Mouse (Mus musculus) gastrocnemius, postnatal 25 days (tissue): Measurements from ENCODE around the gene Gpatch2l. TPM values are rescaled to one million over a fixed set of nuclear protein-coding genes. Genes with fewer than 3 reads are reported as not detected.

Experiments used
- DNase-seq: peaks from one replicate; pipeline ENCODE4 v3.0.0; 2022
- total RNA-seq, 2 experiments: library from RNA; stranded (reverse); gene quantifications; 1 replicate in 1 of 2; 2 replicates in 1 of 2; pipeline ENCODE4 v1.2.3; 2021

Gene Gpatch2l
- total RNA-seq, 2 experiments from 2014 or later, result 10.7 to 10.8 TPM

DNA sequence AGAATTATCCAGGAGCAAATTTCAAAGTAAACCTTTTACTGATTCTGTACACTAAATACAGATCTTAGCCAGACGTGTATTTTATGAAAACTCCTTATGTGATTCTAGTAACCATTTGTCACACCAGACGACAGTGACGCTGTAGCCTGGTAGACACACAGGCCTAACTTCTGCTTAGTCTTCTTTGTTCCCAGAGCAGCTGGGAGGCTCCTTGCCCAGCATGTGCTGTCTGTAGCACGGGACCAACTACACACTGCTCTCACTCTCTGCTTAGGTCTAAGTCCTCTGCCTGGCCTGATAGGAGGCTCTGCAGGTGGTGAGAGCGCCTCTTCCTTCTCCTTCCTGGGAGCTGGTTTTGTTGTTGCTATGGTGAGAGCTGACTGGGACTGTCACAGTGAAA is 35.2 kb downstream of the Gpatch2l start:
- DNase-seq, result no peak

DNA sequence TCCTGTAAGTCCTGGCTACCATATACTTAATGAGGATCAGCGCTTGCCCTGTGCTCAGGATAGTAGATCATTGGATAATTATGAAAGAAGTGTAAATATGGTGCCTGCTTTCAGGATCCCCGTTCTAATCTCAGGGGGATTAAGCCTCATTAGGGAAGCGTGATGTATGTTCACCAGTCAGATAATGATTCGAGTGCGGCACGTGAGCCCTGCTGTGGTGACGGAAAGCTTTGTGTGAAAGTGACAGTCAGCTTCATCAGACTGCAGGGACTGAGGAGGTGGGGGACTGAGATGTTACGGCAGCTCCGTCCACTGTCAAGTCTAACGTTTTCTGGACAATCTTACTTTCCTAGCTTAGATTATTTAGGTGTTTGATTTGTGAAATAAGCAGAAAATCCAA is 38.3 kb downstream of the Gpatch2l start:
- DNase-seq, result no peak

DNA sequence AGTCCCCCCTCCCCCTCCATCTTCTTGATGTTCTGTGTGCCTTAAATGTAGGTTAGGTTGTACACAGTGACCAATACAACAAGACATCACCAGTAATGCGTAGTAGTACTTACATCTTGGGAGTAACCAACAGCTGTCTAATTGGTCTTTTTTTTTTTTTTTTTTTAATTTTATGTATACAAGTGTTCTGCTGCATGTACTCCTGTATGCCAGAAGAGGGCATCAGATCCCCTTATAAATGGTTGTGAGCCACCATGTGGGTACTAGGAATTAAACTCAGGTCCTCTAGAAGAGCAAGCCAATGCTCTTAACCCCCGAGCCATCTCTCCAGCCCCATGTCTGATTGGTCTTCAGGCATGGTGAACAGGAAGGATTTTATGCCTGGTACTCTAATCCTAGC is 44.0 kb downstream of the Gpatch2l start:
- DNase-seq, result no peak

GRCm38 (mm10) chr12:86297450-86297849 is 55.8 kb downstream of the Gpatch2l start:
- DNase-seq, result no peak

GRCm38 (mm10) chr12:86302973-86303372 is 61.3 kb downstream of the Gpatch2l start:
- no peak for DNase-seq

DNA sequence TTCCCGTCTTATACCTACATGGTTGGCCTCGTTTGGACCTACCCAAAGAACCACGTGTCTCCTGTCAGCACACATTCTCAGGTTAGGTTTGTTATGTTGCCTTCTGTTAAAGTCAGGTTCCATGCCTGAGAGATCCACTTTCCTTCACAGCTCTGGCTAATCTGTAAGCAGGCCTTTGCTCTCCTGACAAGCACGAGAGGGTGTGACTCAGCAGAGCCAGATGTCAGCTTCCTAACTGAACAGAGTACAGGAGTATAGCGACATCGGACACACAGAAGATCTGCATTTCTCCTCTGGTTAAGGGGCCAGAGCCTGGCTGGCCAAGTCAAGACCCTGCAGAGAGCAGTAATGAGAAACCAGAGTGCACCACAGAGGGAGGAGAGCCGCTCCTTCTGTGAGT is 63.4 kb downstream of the Gpatch2l start:
- no peak for DNase-seq

DNA sequence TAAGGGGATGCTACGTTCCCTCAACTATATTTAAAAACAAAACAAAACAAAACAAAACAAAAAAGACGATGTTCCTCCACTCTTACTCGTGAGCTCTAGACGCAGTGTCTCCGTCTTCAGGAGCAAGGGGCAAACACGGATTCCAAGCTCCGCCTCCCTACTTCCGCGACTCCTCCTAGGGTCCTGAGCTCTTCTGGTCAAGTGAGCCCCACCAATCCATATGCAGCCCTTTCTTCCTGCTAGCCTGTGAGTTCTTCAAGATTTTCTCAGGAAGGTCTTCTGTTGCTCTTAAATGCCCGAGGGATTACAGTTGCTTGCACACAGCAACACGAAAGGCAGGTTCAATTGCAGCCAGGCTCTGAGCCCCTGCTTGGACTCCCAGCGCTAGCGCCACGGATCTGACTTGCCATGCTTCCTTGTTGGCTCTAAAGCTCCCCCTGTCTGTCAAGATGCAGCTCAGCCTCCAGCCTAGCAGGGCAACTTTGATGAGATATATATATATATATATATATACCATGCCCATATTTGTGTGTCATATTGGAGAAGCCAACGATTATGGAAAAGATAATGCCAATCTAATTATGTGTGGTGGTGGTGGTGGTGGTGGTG is 64.1 kb downstream of the Gpatch2l start:
- DNase-seq, result no peak

GRCm38 (mm10) chr12:86309474-86309873 is 67.8 kb downstream of the Gpatch2l start:
- DNase-seq, result no peak

DNA sequence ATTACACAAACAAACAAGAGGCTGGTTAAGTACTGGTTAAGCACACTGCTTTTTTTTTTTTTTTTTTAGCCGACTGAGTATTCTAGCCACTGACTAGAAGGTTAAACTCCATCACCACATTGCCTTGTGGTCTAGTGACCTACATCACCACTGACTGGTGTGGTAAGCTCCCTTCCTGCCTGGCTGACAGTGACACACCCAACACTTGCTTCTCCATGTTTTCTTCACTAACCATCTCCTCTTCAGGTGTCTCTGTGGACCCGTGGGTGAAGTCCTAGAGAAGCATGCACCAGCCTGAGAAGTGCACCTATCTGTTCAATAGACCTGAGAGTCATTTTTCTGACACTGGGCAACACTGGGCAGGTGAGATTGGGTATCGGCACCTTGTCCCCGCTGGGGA is 68.2 kb downstream of the Gpatch2l start:
- no peak for DNase-seq

DNA sequence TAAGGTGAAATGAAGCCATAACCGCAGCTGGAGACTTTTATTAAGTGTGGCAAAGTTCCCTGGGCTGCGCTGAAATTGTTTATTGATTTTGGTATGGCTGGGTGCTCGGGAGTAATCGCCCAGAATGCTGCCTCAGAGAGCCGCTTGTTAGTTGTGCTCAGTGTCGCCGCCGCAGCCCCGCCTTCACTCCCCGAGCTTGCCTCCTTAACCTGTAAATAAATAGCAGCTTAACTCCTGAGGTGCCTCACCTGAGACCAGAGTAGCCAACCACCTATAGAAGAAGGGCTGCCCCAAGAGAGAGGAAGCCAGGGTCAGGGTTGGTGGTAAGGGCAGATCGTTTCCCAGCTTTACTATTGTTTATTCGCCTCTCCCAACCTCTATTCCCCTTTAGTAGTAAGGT is 79.0 kb downstream of the Gpatch2l start:
- DNase-seq, result no peak

DNA sequence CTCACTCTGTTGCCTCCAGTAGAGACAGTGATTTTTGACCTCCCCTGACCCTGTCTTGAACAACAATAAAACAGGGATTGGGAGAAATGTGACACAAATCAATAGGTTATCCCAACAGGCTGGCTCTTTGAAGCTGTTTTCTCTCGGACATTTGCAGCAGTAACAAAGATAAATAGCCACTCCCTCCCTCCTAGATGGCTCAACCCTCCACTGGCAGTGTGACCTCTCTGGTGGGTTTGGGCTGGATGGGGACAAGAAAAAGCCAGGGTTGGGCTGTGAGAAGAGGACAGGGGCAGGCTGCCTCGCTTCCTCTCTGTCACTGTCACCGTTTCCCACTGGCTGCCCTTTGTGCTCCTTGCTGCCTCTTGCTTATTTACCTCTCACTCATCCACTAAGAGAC is 82.6 kb downstream of the Gpatch2l start:
- no peak for DNase-seq

- DNase-seq, result no peak
Measured at GRCm38 (mm10) chr12:86329813-86330212, 88.2 kb downstream of the Gpatch2l start.

DNA sequence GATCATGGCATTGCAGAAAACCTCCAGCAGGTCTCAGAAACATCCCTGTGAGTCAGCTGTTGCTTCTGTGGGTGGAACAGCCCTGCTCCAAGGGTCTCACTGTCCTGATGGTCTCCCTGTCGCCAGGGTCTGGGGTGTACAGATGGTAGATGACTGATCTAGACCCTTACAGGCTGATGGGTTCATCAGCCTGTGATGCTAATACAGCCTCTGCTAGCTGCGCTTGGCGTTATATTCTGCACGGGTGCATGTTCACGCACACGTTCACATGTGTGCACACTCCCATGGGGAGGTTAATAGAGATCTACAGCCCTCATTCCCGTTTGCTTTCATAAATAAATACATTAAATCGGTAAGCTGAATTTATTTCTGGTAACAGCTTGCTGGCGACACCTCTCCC is 89.0 kb downstream of the Gpatch2l start:
- DNase-seq, result no peak

DNA sequence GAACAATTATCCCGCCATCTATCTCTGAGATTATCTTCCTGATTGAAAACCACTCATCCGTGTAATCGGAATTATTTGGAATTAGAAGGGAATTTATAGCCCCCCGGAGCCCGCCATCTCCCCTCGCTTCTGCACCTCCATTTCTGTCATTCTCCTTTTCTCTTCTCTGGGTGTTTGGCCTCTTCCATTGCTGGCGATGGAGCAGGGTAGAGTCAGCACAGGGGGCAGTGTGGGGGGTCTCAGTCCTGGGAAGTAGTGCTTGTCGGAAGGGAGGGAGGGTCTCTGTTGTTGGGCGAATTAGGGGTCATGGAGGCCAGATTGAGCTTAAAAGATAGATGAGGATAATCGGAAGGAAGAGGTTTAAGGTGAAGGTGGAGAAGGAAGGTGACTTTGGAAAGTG is 89.6 kb downstream of the Gpatch2l start:
- DNase-seq, result no peak

GRCm38 (mm10) chr12:86336209-86336608 is 94.6 kb downstream of the Gpatch2l start:
- DNase-seq, result no peak

GRCm38 (mm10) chr12:86336887-86337286 is 95.2 kb downstream of the Gpatch2l start:
- DNase-seq, result no peak

Other genes starting within 250 kb of the Gpatch2l start
- 10 to 100 TPM; 31.4 to 32.5 TPM for gene Tgfb3, start 162.8 kb upstream of the Gpatch2l start, total RNA-seq
- gene Ift43, start 159.3 kb upstream of the Gpatch2l start, total RNA-seq, result 1 to 10 TPM; 7.8 to 9.5 TPM
- 1 to 10 TPM; 1.7 to 5.4 TPM for gene Esrrb, start 119.3 kb downstream of the Gpatch2l start, total RNA-seq